Mouse (Mus musculus) Muller cell, postnatal 12 days (primary cell): ENCODE measurements around the gene Slc5a4a.
A peak's percentile ranks its signal among the peaks of the same experiment; 100 is the strongest.

Experiments
- DNase-seq: peaks from one replicate; pipeline ENCODE4 v3.0.0-alpha.2; 2015; ENCODE audit errors: inconsistent ontology term

Slc5a4a gene

GRCm38 (mm10) chr10:76147278-76147677, at the start of gene Slc5a4a:
Gene Slc5a4a (plus strand): TSS chr10:76147451.
- no peak for DNase-seq

GRCm38 (mm10) chr10:76110861-76111260, 36.4 kb upstream of the Slc5a4a start, which contains the start of gene Slc5a4b:
Gene Slc5a4b (minus strand): TSS chr10:76110961.
- DNase-seq = no peak

GRCm38 (mm10) chr10:76117966-76118365, 29.3 kb upstream of the Slc5a4a start:
- DNase-seq = peak; percentile 37

- DNase-seq = no peak
These were observed 28.5 kb upstream of the Slc5a4a start for GRCm38 (mm10) chr10:76118741-76119140.

- peak; percentile 45 for DNase-seq
These were observed 27.0 kb upstream of the Slc5a4a start for GRCm38 (mm10) chr10:76120124-76120711.

- peak; percentile 43 for DNase-seq
These were observed 25.8 kb upstream of the Slc5a4a start for GRCm38 (mm10) chr10:76121495-76121894.

- no peak for DNase-seq
These were observed 14.7 kb upstream of the Slc5a4a start for GRCm38 (mm10) chr10:76132506-76132905.

GRCm38 (mm10) chr10:76136318-76136717, 10.9 kb upstream of the Slc5a4a start:
- DNase-seq = no peak

GRCm38 (mm10) chr10:76146846-76147245, 405 bp upstream of the Slc5a4a start:
- DNase-seq = no peak

GRCm38 (mm10) chr10:76155911-76156310, 8.7 kb downstream of the Slc5a4a start:
- DNase-seq = no peak

GRCm38 (mm10) chr10:76157528-76157927, 10.3 kb downstream of the Slc5a4a start:
- DNase-seq = no peak

- DNase-seq = no peak
These were observed 10.8 kb downstream of the Slc5a4a start for GRCm38 (mm10) chr10:76158009-76158408.

- no peak for DNase-seq
These were observed 27.6 kb downstream of the Slc5a4a start for GRCm38 (mm10) chr10:76174899-76175298.

- no peak for DNase-seq
These were observed 38.0 kb downstream of the Slc5a4a start for GRCm38 (mm10) chr10:76185216-76185615.

GRCm38 (mm10) chr10:76188010-76188409, 40.8 kb downstream of the Slc5a4a start:
- DNase-seq = no peak

- no peak for DNase-seq
These were observed 54.2 kb downstream of the Slc5a4a start for GRCm38 (mm10) chr10:76201416-76201815.

GRCm38 (mm10) chr10:76201978-76202377, 54.7 kb downstream of the Slc5a4a start:
- peak; percentile 70 for DNase-seq

GRCm38 (mm10) chr10:76203798-76204283, 56.6 kb downstream of the Slc5a4a start:
- peak; percentile 4 for DNase-seq

- no peak for DNase-seq
These were observed 60.1 kb downstream of the Slc5a4a start for GRCm38 (mm10) chr10:76207262-76207796.

GRCm38 (mm10) chr10:76209241-76209640, 62.0 kb downstream of the Slc5a4a start:
- DNase-seq = no peak

GRCm38 (mm10) chr10:76210806-76211205, 63.6 kb downstream of the Slc5a4a start:
- no peak for DNase-seq

- DNase-seq = no peak
These were observed 64.9 kb downstream of the Slc5a4a start for GRCm38 (mm10) chr10:76212121-76212520.

GRCm38 (mm10) chr10:76214161-76214560, 66.9 kb downstream of the Slc5a4a start:
- no peak for DNase-seq
